Mouse (Mus musculus): ENCODE measurements around the gene Rprd1b. TPM values are rescaled to one million over a fixed set of nuclear protein-coding genes. Genes with fewer than 3 reads are reported as not detected.

Rprd1b gene
- polyA plus RNA-seq, 1 experiment from 2014 or later, result 40.7 TPM

DNA sequence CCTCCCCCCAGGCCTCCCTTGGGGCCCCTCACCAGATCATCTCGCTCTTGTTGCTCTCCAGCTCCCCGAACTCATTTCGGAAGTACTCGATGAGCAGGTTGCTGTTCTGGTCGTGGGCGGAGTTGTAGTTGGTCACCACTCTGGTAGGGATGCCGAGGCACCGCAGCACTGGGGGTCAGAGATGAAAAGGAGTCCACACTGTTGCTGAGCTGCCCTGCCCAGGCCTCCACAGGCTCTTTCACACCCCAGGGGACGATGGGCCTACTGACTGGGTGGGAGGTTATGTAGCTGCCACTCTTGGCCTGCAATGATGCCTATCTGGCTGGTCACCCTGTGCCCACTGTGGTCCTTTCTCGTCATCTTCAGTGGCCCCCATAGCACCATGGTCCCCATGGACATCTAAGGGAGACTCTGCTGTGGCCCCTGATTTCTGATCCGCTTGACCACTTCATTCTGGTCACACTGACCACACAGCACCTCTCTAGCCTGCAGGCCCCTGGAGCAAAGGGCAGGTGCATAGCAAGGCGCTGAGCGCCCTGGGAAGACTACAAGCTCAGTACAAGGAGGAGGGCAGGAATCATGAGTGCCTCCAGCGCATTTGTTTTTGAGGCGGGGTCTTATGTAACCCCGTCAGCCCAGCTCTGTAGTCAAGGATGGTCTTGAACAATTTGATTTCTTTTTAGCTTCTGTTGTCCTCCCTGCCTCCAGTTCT lies 101.2 kb downstream of the Rprd1b start:
- Histone ChIP-seq H3K4me1 (peaks cover 7% of the 10 kb centered on the region; the same call in 1 of the 2 replicates), H3K36me3 (peaks cover 16% of the 10 kb centered on the region), H3K9ac (no peak overlapping the region), H3K9me3 (no peaks in the 10 kb centered on the region), H3K27ac (no peak overlapping the region), H3K4me2 (no peak overlapping the region), H3K27me3 (replicated peaks) (no peaks in the 10 kb centered on the region), H3K4me3 (replicated peaks) (no peak overlapping the region)
- WGBS, result 84% methylated on average over 16 of the region's 16 CpGs
- ATAC-seq (ENCODE audit: insufficient read depth, low FRiP score, low read depth), result no peak

DNA sequence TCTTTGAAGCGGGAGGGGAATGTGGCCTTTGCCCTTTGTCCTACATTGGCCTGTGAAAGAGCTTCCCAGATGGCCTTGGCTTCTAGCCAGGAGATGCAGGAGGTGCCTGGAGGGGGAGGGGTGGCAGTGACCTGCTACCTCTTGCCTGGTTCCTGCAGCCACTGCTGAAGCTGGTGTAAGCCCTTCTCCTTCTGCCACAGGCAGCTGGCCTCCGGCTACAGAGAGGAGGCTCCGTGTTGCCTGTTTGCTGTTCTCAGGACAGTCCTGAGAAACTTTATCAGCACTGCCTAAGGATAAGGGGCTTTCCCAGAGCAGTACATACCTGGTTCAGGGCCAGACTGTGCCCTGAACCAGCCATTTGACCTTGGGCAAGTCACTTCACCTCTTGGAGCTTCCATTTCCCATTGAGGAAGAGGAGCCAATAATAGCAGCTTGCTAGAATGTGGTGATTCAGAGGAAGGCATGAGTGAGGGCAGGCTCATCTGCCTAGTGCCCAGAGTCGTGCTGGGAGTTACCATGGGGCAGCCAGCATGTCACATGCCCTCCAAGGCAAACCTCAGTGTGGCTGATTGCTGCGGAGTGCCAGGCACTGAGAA lies 102.2 kb downstream of the Rprd1b start:
- Histone ChIP-seq H3K9ac (no peak overlapping the region), H3K36me3 (peaks cover 21% of the 10 kb centered on the region), H3K4me3 (replicated peaks) (no peak overlapping the region), H3K9me3 (no peaks in the 10 kb centered on the region), H3K27me3 (replicated peaks) (no peaks in the 10 kb centered on the region), H3K27ac (peak overlapping the region; percentile 26; the same call in 1 of the 2 replicates), H3K4me1 (peaks cover 7% of the 10 kb centered on the region; the same call in 1 of the 2 replicates), H3K4me2 (no peak overlapping the region)
- WGBS, result 48% methylated on average over 5 of the region's 5 CpGs
- ATAC-seq (ENCODE audit: insufficient read depth, low FRiP score, low read depth), result peak; percentile 51

DNA sequence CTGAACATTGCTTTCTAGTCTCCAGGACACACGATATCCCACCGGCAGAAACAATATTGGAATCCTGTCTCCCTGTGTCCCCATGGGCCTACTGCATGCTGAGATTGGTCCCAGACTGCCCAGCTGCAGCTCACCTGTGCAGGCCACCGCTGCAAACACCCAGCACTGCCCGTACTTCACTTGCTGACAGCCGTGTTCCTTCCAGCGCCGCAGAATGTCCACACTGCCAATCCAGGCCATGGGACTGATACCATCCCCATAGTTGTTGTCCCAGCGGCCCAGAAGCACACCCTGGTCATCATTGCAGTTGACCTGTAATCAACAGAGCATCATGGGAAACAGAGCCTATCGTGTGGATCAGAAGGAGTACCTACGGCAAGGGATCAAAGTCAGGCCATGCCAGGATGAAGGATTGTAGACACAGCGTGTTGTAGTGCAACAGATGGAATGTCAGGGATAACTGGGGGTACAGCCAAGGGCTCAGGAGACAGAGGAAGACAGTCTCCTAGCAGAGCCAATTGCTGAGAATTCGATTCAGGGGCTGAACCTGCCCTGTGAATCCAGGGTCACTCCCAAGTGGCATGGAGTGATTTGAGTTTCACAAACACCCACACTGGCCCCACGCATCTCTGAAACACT lies 103.0 kb downstream of the Rprd1b start:
- no peak overlapping the region for H3K27ac ChIP-seq
- H3K9me3 ChIP-seq, result no peaks in the 10 kb centered on the region
- no peak for ATAC-seq (ENCODE audit: insufficient read depth, low FRiP score, low read depth)
- WGBS, result 89% methylated on average over 13 of the region's 13 CpGs
- peaks cover 16% of the 10 kb centered on the region for H3K36me3 ChIP-seq
- peaks cover 7% of the 10 kb centered on the region; the same call in 1 of the 2 replicates for H3K4me1 ChIP-seq
- H3K4me3 ChIP-seq (replicated peaks), result no peak overlapping the region
- no peaks in the 10 kb centered on the region for H3K27me3 ChIP-seq (replicated peaks)
- no peak overlapping the region for H3K4me2 ChIP-seq
- no peak overlapping the region for H3K9ac ChIP-seq

DNA sequence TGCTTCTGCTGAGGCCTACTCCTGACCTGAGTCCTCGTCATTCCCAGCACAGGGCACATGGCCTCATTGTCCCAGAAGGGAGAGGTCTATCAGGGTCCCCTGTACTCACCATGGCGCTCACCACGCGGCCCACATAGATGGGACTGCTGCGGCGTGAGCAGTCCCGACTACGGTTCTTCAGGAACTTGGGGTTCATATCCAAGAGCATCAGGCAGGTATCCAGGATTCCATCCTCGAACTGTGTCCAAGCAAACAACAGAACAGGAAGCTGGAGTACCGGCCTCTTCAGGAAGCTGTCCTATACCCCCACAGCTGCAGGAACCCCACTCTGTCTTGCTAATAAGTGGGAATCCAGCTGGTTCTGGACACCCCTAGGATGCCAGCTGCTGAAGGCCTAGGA lies 104.0 kb downstream of the Rprd1b start:
- Histone ChIP-seq H3K4me1 (peaks cover 7% of the 10 kb centered on the region), H3K36me3 (peaks cover 10% of the 10 kb centered on the region)

DNA sequence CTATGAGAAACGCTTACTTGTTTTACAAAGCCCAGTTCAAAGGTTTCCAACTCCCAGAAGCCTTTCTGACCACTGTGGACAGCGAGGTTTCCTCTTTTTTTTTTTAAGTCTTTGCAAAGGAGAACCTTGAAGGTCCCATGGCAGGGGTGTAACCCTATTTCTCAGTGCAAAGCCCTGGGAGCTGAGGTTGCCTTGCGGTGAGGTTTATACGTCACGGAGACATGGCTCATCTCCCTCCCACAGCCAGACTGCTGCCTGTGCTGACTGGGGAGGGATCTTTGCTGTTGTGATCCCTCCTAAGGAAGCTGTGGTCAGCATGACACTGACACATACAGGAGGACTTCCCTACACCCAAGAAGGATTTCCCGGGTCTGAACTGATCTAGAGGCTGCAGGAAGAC lies 104.8 kb downstream of the Rprd1b start:
- 75% methylated on average over 6 of the region's 6 CpGs for WGBS
- Histone ChIP-seq H3K36me3 (peaks cover 5% of the 10 kb centered on the region; the same call in 1 of the 2 replicates), H3K4me3 (replicated peaks) (no peak overlapping the region), H3K4me2 (no peak overlapping the region), H3K4me1 (peaks cover 12% of the 10 kb centered on the region), H3K27me3 (replicated peaks) (no peaks in the 10 kb centered on the region), H3K9me3 (no peaks in the 10 kb centered on the region), H3K9ac (no peak overlapping the region), H3K27ac (no peak overlapping the region)
- ATAC-seq (ENCODE audit: insufficient read depth, low FRiP score, low read depth), result no peak

More for the DNA sequence above, 104.0 kb downstream of the Rprd1b start:
- no peak for ATAC-seq (ENCODE audit: insufficient read depth, low FRiP score, low read depth)
- WGBS, result 86% methylated on average over 10 of the region's 10 CpGs
- H3K4me2 ChIP-seq, result no peak overlapping the region
- H3K9me3 ChIP-seq, result no peaks in the 10 kb centered on the region
- no peak overlapping the region for H3K9ac ChIP-seq
- no peak overlapping the region for H3K4me3 ChIP-seq (replicated peaks)
- no peak overlapping the region for H3K27ac ChIP-seq
- no peaks in the 10 kb centered on the region for H3K27me3 ChIP-seq (replicated peaks)

DNA sequence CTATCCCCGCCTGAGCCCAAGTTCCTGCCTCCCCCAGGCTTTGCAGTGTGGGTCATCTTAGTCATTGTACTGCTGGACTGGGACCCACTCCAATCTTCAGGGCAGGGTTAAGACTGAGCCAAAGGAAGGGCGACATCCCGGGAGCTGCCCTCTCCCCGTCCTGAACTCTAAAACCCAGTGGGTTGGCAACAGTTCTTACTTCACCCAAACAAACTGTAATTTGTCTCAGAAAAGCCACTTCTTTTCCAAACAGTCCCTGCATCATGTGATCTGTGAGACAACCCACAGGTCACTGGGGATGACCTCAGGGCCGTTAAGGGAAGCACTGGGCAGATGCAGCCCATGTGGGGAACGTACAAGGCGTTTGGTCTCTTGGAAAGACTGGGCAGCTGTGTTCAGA lies 107.9 kb downstream of the Rprd1b start:
- Histone ChIP-seq H3K27me3 (replicated peaks) (no peaks in the 10 kb centered on the region), H3K9ac (no peak overlapping the region), H3K4me2 (no peak overlapping the region), H3K4me3 (replicated peaks) (no peak overlapping the region), H3K4me1 (peaks cover 23% of the 10 kb centered on the region), H3K9me3 (no peaks in the 10 kb centered on the region), H3K27ac (0 out of 2 replicates have a peak overlapping the region, but pooled peaks have one; percentile 11), H3K36me3 (peaks cover 5% of the 10 kb centered on the region; the same call in 1 of the 2 replicates)
- ATAC-seq (ENCODE audit: insufficient read depth, low FRiP score, low read depth), result no peak
- 37% methylated on average over 7 of the region's 7 CpGs for WGBS

DNA sequence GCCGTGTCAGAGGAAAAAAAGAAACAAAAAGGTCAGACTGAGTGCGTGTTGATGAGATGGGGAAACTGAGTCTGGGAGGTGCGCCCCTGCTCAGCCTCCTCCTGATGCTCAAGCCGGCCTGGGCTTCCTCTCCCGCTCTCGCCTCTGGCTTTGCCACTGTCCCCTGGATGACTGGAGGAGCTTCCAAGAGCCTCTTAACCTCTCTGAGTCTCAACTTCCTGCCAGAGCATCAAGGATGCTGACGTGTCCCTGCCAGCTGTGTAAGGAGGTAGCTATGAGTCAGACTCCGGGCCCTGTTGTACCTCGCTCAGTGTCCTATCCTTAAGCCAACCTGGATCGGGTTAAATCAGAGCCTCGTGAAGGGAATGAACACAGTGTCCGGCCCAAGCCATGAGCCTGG lies 109.5 kb downstream of the Rprd1b start:
- Histone ChIP-seq H3K4me2 (no peak overlapping the region), H3K4me3 (replicated peaks) (no peak overlapping the region), H3K4me1 (peaks cover 37% of the 10 kb centered on the region), H3K27me3 (replicated peaks) (no peaks in the 10 kb centered on the region), H3K9me3 (no peaks in the 10 kb centered on the region), H3K36me3 (peaks cover 5% of the 10 kb centered on the region; the same call in 1 of the 2 replicates), H3K9ac (no peak overlapping the region), H3K27ac (no peak overlapping the region)
- ATAC-seq (ENCODE audit: insufficient read depth, low FRiP score, low read depth), result no peak
- WGBS, result 85% methylated on average over 12 of the region's 12 CpGs

DNA sequence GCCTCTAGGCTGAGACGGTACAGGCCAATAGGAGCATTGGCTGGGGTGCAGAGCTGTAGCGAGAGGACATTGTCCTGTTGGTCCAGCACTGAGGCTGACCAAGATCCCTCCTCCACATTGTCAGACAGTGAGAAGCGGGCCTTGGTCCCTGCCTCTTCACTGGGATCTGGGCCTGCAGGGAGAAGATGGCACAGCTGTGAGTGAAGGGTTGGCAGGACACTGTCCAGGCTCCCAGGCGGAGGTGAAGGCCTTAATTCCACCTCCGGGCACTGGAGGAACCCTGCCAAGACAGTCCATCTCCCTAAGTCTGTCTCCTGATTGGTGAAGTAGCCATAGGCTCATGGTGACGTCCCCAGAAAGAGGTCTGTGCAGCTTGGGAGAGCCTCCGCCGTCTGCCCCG lies 110.5 kb downstream of the Rprd1b start:
- H3K9ac ChIP-seq, result no peak overlapping the region
- no peak overlapping the region for H3K4me3 ChIP-seq (replicated peaks)
- H3K36me3 ChIP-seq, result 0 out of 2 replicates have a peak, but pooled peaks cover 5% of the 10 kb centered on the region
- H3K9me3 ChIP-seq, result no peaks in the 10 kb centered on the region
- no peak overlapping the region for H3K4me2 ChIP-seq
- ATAC-seq (ENCODE audit: insufficient read depth, low FRiP score, low read depth), result no peak
- H3K4me1 ChIP-seq, result peaks cover 45% of the 10 kb centered on the region
- WGBS, result 95% methylated on average over 9 of the region's 9 CpGs
- H3K27ac ChIP-seq, result no peak overlapping the region
- H3K27me3 ChIP-seq (replicated peaks), result no peaks in the 10 kb centered on the region

DNA sequence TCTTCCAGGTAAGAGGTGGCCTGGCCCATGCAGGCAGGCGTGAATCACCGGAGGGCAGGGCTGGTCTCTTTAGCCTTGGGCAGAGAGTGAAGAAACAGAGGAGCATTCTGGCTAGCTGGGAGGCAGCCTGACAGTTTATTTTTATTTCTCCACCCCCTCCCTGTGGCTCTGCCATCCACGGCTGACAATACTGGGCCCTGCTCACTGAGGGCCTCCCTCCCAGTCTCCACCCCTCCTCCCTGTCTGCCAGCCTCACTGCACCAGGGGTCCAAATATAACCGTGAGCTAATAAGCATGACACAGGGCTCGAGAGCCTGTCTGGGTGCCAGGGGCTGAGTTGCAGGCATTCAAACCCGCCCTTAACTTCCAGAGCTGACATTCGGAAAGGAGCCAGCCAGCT lies 111.3 kb downstream of the Rprd1b start:
- Histone ChIP-seq H3K27me3 (replicated peaks) (no peaks in the 10 kb centered on the region), H3K27ac (peak overlapping the region; percentile 54; the same call in 1 of the 2 replicates), H3K4me2 (no peak overlapping the region), H3K9ac (no peak overlapping the region), H3K36me3 (0 out of 2 replicates have a peak, but pooled peaks cover 5% of the 10 kb centered on the region), H3K4me1 (peaks cover 49% of the 10 kb centered on the region), H3K9me3 (no peaks in the 10 kb centered on the region), H3K4me3 (replicated peaks) (no peak overlapping the region)
- 0 out of 2 replicates have a peak, but pooled peaks have one; percentile 12 for ATAC-seq (ENCODE audit: insufficient read depth, low FRiP score, low read depth)
- 49% methylated on average over 7 of the region's 7 CpGs for whole genome bisulfite sequencing

DNA sequence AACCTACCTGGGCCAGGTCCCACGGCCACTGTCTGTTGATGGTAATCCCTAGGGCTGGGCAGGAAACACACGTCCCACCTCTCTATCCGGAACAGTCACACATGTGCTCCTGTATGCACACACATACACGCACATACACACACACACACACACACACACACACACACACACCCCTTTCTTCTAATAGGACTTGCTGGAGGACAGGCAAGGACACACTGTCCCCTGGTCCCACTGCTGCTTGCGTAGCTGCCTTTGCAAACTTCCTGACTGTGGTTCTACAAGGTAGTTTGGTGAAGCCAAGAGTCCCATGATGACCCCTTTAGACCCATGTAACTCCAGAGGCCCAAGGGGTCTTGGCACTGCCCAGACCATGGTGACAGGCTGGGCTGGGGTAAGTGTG lies 112.4 kb downstream of the Rprd1b start:
- no peak overlapping the region for H3K9ac ChIP-seq
- H3K36me3 ChIP-seq, result no peaks in the 10 kb centered on the region
- no peak for ATAC-seq (ENCODE audit: insufficient read depth, low FRiP score, low read depth)
- no peak overlapping the region for H3K4me2 ChIP-seq
- H3K9me3 ChIP-seq, result no peaks in the 10 kb centered on the region
- H3K4me1 ChIP-seq, result peaks cover 54% of the 10 kb centered on the region
- 75% methylated on average over 5 of the region's 5 CpGs for WGBS
- H3K27me3 ChIP-seq (replicated peaks), result no peaks in the 10 kb centered on the region
- H3K4me3 ChIP-seq (replicated peaks), result no peak overlapping the region
- H3K27ac ChIP-seq, result peak overlapping the region; percentile 61; the same call in 1 of the 2 replicates

DNA sequence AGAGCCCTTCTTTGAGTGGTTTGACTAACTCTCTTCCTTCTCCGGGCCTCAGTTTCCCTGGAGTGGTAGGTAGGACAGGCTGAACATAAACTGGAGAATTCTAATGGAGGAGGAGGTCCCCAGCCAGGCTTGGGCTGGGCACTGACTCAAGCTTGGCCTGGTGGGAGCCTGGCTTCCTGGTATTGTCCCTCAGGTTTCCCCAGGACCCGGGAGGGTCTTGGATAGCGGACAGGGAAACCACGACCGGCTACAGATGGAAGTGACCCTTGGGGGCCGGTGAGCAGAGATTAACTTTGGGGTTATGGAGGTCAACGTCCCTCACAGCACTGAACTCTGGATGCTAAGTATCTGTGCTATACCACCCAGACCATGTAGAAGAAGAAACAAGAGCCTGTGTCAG lies 113.0 kb downstream of the Rprd1b start:
- H3K27me3 ChIP-seq (replicated peaks), result no peaks in the 10 kb centered on the region
- H3K27ac ChIP-seq, result peak overlapping the region; percentile 72; the same call in 1 of the 2 replicates
- WGBS, result 75% methylated on average over 7 of the region's 7 CpGs
- no peak overlapping the region for H3K9ac ChIP-seq
- no peaks in the 10 kb centered on the region for H3K9me3 ChIP-seq
- H3K4me2 ChIP-seq, result no peak overlapping the region
- H3K4me3 ChIP-seq (replicated peaks), result no peak overlapping the region
- H3K4me1 ChIP-seq, result peaks cover 54% of the 10 kb centered on the region
- H3K36me3 ChIP-seq, result no peaks in the 10 kb centered on the region
- ATAC-seq (ENCODE audit: insufficient read depth, low FRiP score, low read depth), result no peak
